Mouse (Mus musculus): ENCODE results near the gene Cux2. TPM values are rescaled to one million over a fixed set of nuclear protein-coding genes. Genes with fewer than 3 reads are reported as not detected.

Cux2 gene
- polyA plus RNA-seq, 1 experiment from 2014 or later = 3.0 TPM

- no peaks in the 10 kb centered on the region for H3K27me3 ChIP-seq (replicated peaks; ENCODE audit: control insufficient read depth, insufficient read depth, low read length)
- peak; percentile 35 for DNase-seq (ENCODE audit: low spot score)
- no peaks in the 10 kb centered on the region for H3K4me1 ChIP-seq (ENCODE audit: control insufficient read depth, insufficient read depth, low read length)
- no peak overlapping the region for H3K4me2 ChIP-seq (ENCODE audit: low read depth, low read length)
- H3K9me3 ChIP-seq (ENCODE audit: control insufficient read depth, low read length) = no peaks in the 10 kb centered on the region
- 27% methylated on average over 13 of the region's 13 CpGs for WGBS
- H3K4me3 ChIP-seq (ENCODE audit: low read depth, low read length) = no peak overlapping the region
- H3K27ac ChIP-seq (replicated peaks; ENCODE audit: low read depth, low read length) = no peak overlapping the region
- ATAC-seq (ENCODE audit: low read depth) = peak; percentile 42; the same call in 1 of the 2 replicates
- no peaks in the 10 kb centered on the region for H3K36me3 ChIP-seq (ENCODE audit: control insufficient read depth, insufficient read depth, low read length)
- no peak overlapping the region for H3K9ac ChIP-seq (ENCODE audit: low read depth, low read length)
Observed at GRCm38 (mm10) chr5:121889375-121889774, 160.5 kb downstream of the Cux2 start.

DNA sequence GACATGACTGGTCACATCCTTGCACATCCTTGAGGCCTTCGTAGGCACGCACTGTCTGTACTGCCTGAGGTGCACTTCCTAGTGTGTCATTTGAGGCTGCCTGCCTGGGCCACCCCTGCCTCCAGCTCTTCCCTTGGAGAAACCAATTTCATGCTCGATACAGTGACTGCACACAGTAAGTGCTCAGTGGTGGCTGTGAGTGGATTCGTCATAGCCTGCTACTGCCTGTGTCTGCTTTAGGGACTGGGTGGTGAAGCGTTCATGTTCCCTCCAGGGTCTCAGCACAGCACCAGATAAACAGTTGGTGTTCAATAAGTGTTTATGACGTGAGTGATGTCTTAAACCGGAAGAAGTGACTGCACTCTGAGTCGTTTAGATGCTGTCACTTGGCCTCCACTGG, 166.5 kb downstream of the Cux2 start:
- 64% methylated on average over 8 of the region's 8 CpGs for WGBS
- no peaks in the 10 kb centered on the region for H3K4me1 ChIP-seq (ENCODE audit: control insufficient read depth, insufficient read depth, low read length)
- DNase-seq (ENCODE audit: low spot score) = no peak

DNA sequence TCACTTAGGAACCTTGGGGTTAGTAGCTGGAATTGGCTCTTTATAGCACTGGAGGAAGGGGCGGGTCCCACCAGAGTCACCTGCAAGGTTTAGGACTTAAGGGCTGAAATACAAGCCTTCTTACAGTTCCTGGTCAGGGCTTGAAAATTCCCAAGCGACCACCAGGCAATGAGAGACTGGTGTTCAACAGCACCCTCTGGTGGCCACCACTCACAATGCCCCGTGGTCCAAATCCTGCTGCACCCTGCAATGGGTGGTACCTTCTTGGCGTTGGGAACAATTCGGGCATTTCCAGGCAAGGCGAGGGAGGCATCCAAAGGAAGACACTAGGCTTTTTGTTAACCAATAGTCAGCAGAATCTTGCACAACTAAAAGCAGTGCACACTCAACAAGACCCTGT, 170.7 kb downstream of the Cux2 start:
- no peak overlapping the region for H3K4me2 ChIP-seq (ENCODE audit: low read depth, low read length)
- H3K9ac ChIP-seq (ENCODE audit: low read depth, low read length) = no peak overlapping the region
- H3K4me3 ChIP-seq (ENCODE audit: low read depth, low read length) = no peak overlapping the region
- no peaks in the 10 kb centered on the region for H3K4me1 ChIP-seq (ENCODE audit: control insufficient read depth, insufficient read depth, low read length)
- WGBS = 53% methylated on average over 6 of the region's 6 CpGs
- no peaks in the 10 kb centered on the region for H3K9me3 ChIP-seq (ENCODE audit: control insufficient read depth, low read length)
- H3K27me3 ChIP-seq (replicated peaks; ENCODE audit: control insufficient read depth, insufficient read depth, low read length) = no peaks in the 10 kb centered on the region
- no peak overlapping the region for H3K27ac ChIP-seq (replicated peaks; ENCODE audit: low read depth, low read length)
- H3K36me3 ChIP-seq (ENCODE audit: control insufficient read depth, insufficient read depth, low read length) = no peaks in the 10 kb centered on the region
- DNase-seq (ENCODE audit: low spot score) (no peak), ATAC-seq (ENCODE audit: low read depth) (no peak)

More for the DNA sequence above, 166.5 kb downstream of the Cux2 start:
- Histone ChIP-seq H3K4me3 (ENCODE audit: low read depth, low read length) (no peak overlapping the region), H3K36me3 (ENCODE audit: control insufficient read depth, insufficient read depth, low read length) (no peaks in the 10 kb centered on the region), H3K9ac (ENCODE audit: low read depth, low read length) (no peak overlapping the region), H3K27ac (replicated peaks; ENCODE audit: low read depth, low read length) (no peak overlapping the region), H3K27me3 (replicated peaks; ENCODE audit: control insufficient read depth, insufficient read depth, low read length) (no peaks in the 10 kb centered on the region), H3K4me2 (ENCODE audit: low read depth, low read length) (no peak overlapping the region), H3K9me3 (ENCODE audit: control insufficient read depth, low read length) (no peaks in the 10 kb centered on the region)
- no peak for ATAC-seq (ENCODE audit: low read depth)

GRCm38 (mm10) chr5:121878703-121879102, 171.2 kb downstream of the Cux2 start:
- no peak overlapping the region for H3K9ac ChIP-seq (ENCODE audit: low read depth, low read length)
- no peak overlapping the region for H3K27ac ChIP-seq (replicated peaks; ENCODE audit: low read depth, low read length)
- ATAC-seq (ENCODE audit: low read depth) = no peak
- no peaks in the 10 kb centered on the region for H3K4me1 ChIP-seq (ENCODE audit: control insufficient read depth, insufficient read depth, low read length)
- no peaks in the 10 kb centered on the region for H3K36me3 ChIP-seq (ENCODE audit: control insufficient read depth, insufficient read depth, low read length)
- no peaks in the 10 kb centered on the region for H3K9me3 ChIP-seq (ENCODE audit: control insufficient read depth, low read length)
- no peak overlapping the region for H3K4me2 ChIP-seq (ENCODE audit: low read depth, low read length)
- no peak for DNase-seq (ENCODE audit: low spot score)
- no peaks in the 10 kb centered on the region for H3K27me3 ChIP-seq (replicated peaks; ENCODE audit: control insufficient read depth, insufficient read depth, low read length)
- H3K4me3 ChIP-seq (ENCODE audit: low read depth, low read length) = no peak overlapping the region
- WGBS = 83% methylated on average over 17 of the region's 17 CpGs

DNA sequence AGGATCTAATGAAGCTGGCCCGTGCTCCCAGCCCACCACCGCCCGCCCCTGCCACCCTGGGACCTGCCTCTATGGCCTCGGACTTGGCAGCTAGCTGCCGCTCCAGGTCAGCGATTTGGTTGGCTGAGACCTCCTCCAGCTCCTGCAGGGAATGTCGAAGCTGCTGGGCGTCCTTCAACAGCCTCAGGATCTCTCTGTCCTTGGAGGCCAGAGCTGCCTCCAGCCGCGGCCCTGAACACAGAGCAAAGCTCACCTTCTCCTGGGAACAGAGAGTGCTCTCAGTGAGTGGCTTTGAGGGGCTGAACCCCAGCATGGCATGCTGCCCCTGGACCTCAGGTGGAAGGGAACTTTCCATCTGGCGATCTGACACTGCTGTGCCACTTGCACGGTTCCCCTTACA, 173.0 kb downstream of the Cux2 start:
- no peak for ATAC-seq (ENCODE audit: low read depth)
- no peaks in the 10 kb centered on the region for H3K36me3 ChIP-seq (ENCODE audit: control insufficient read depth, insufficient read depth, low read length)
- no peak for DNase-seq (ENCODE audit: low spot score)
- 80% methylated on average over 12 of the region's 12 CpGs for WGBS
- no peak overlapping the region for H3K9ac ChIP-seq (ENCODE audit: low read depth, low read length)
- H3K4me1 ChIP-seq (ENCODE audit: control insufficient read depth, insufficient read depth, low read length) = no peaks in the 10 kb centered on the region
- no peak overlapping the region for H3K27ac ChIP-seq (replicated peaks; ENCODE audit: low read depth, low read length)
- no peak overlapping the region for H3K4me3 ChIP-seq (ENCODE audit: low read depth, low read length)
- H3K27me3 ChIP-seq (replicated peaks; ENCODE audit: control insufficient read depth, insufficient read depth, low read length) = no peaks in the 10 kb centered on the region
- no peak overlapping the region for H3K4me2 ChIP-seq (ENCODE audit: low read depth, low read length)
- H3K9me3 ChIP-seq (ENCODE audit: control insufficient read depth, low read length) = no peaks in the 10 kb centered on the region

DNA sequence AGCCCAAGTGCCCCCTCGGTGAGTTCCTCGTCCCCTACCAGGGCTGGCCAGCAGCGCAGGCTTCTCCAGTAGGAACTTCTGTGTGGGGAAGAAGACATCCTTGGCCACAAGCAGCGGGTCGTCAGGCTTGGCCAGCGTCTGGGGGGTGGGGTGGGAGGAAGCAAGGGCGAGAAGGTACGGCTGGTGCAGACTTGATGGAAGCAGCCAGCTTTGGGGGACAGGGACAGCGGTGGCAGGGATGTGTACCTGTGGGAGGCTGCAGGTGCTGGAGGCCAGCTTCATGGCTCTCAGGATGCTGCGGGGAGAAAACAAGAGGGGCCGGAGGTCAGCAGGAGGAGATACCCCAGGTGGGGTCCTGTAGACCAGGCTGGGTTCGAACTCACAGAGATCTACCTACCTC, 174.9 kb downstream of the Cux2 start:
- H3K9ac ChIP-seq (ENCODE audit: low read depth, low read length) = no peak overlapping the region
- H3K9me3 ChIP-seq (ENCODE audit: control insufficient read depth, low read length) = no peaks in the 10 kb centered on the region
- H3K36me3 ChIP-seq (ENCODE audit: control insufficient read depth, insufficient read depth, low read length) = no peaks in the 10 kb centered on the region
- DNase-seq (ENCODE audit: low spot score) = no peak
- WGBS = 91% methylated on average over 11 of the region's 12 CpGs
- H3K27ac ChIP-seq (replicated peaks; ENCODE audit: low read depth, low read length) = no peak overlapping the region
- H3K4me2 ChIP-seq (ENCODE audit: low read depth, low read length) = no peak overlapping the region
- ATAC-seq (ENCODE audit: low read depth) = no peak
- H3K27me3 ChIP-seq (replicated peaks; ENCODE audit: control insufficient read depth, insufficient read depth, low read length) = no peaks in the 10 kb centered on the region
- H3K4me3 ChIP-seq (ENCODE audit: low read depth, low read length) = no peak overlapping the region
- H3K4me1 ChIP-seq (ENCODE audit: control insufficient read depth, insufficient read depth, low read length) = no peaks in the 10 kb centered on the region

DNA sequence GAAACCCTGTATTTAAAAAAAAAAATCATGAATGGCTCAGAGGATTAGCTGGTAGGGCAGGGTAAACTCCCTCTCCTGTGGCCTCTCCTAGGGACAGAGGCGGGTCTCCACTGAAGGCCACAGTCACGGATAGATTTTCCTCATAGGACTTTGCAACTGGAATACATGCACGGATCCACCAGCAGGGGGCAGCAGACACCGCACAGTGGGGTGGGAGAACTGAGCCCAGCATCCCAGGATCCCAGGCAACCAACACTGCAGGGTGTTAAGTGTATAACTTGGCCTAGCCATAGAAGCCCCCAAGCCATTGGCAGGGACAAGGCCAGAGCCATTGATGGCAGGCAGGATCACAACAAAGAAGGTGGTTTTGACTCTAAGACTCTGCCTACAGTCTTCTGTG, 177.7 kb downstream of the Cux2 start:
- 6% methylated on average over 4 of the region's 4 CpGs for WGBS
- no peak overlapping the region for H3K9ac ChIP-seq (ENCODE audit: low read depth, low read length)
- no peaks in the 10 kb centered on the region for H3K36me3 ChIP-seq (ENCODE audit: control insufficient read depth, insufficient read depth, low read length)
- no peaks in the 10 kb centered on the region for H3K4me1 ChIP-seq (ENCODE audit: control insufficient read depth, insufficient read depth, low read length)
- DNase-seq (ENCODE audit: low spot score) (peak; percentile 72), ATAC-seq (ENCODE audit: low read depth) (peak; percentile 69)
- H3K4me2 ChIP-seq (ENCODE audit: low read depth, low read length) = no peak overlapping the region
- no peak overlapping the region for H3K27ac ChIP-seq (replicated peaks; ENCODE audit: low read depth, low read length)
- no peaks in the 10 kb centered on the region for H3K27me3 ChIP-seq (replicated peaks; ENCODE audit: control insufficient read depth, insufficient read depth, low read length)
- H3K4me3 ChIP-seq (ENCODE audit: low read depth, low read length) = no peak overlapping the region
- no peaks in the 10 kb centered on the region for H3K9me3 ChIP-seq (ENCODE audit: control insufficient read depth, low read length)

DNA sequence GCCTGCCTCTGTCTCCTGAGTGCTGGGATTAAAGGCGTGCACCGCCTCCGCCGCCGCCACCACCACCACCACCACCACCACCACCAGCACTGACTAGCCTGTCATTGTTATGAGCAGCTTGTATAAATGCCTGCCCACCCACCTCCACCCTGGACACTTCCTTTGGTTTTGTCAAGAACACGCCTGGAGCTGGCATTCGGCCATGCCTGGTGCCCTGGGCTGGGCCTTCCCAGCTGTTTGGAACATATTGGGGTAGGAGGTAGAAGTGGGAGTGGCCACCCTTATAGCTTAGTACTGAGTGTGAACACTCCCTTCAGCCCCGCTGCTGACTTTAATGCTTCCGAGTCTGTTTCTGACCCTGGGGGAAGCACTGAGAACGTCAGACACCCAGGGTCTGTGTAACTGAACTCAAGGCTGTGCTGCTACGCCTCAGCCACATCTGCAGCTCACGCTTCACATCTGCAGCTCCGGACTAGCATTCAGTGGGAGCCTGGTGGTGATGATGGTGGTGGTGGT, 178.3 kb downstream of the Cux2 start:
- Histone ChIP-seq H3K9me3 (ENCODE audit: control insufficient read depth, low read length) (no peaks in the 10 kb centered on the region), H3K9ac (ENCODE audit: low read depth, low read length) (no peak overlapping the region), H3K36me3 (ENCODE audit: control insufficient read depth, insufficient read depth, low read length) (no peaks in the 10 kb centered on the region), H3K4me3 (ENCODE audit: low read depth, low read length) (no peak overlapping the region), H3K27ac (replicated peaks; ENCODE audit: low read depth, low read length) (no peak overlapping the region), H3K4me2 (ENCODE audit: low read depth, low read length) (no peak overlapping the region), H3K27me3 (replicated peaks; ENCODE audit: control insufficient read depth, insufficient read depth, low read length) (no peaks in the 10 kb centered on the region), H3K4me1 (ENCODE audit: control insufficient read depth, insufficient read depth, low read length) (no peaks in the 10 kb centered on the region)
- DNase-seq (ENCODE audit: low spot score) (no peak), ATAC-seq (ENCODE audit: low read depth) (no peak)
- 83% methylated on average over 13 of the region's 13 CpGs for WGBS

DNA sequence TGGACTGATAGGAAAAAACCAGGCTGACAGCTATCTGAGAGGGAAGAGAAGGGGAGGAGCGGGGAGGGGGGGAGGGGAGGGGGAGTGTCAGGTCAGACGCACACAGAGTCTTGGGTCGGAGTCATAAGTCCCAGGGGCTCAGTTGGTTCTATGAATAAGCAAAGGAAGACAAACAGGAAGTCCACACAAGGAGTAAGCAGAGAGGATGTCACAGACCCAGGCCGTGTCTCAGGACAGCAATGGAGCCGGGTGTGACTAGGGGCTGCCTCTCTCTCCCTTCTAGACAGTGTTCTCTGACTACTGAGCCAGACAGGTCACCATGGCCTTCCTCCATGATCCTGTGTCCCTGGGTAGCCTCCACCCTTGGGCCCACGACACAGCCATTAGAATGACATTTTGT, 179.1 kb downstream of the Cux2 start:
- DNase-seq (ENCODE audit: low spot score) = no peak
- Histone ChIP-seq H3K4me2 (ENCODE audit: low read depth, low read length) (no peak overlapping the region), H3K27ac (replicated peaks; ENCODE audit: low read depth, low read length) (no peak overlapping the region), H3K36me3 (ENCODE audit: control insufficient read depth, insufficient read depth, low read length) (no peaks in the 10 kb centered on the region), H3K4me1 (ENCODE audit: control insufficient read depth, insufficient read depth, low read length) (no peaks in the 10 kb centered on the region), H3K9me3 (ENCODE audit: control insufficient read depth, low read length) (no peaks in the 10 kb centered on the region), H3K4me3 (ENCODE audit: low read depth, low read length) (no peak overlapping the region), H3K9ac (ENCODE audit: low read depth, low read length) (no peak overlapping the region), H3K27me3 (replicated peaks; ENCODE audit: control insufficient read depth, insufficient read depth, low read length) (no peaks in the 10 kb centered on the region)
- ATAC-seq (ENCODE audit: low read depth) = no peak
- 78% methylated on average over 6 of the region's 6 CpGs for WGBS
